Mouse (Mus musculus) monocyte, adult 5-6 weeks (primary cell): ENCODE measurements around the gene Rufy4. TPM values are rescaled to one million over a fixed set of nuclear protein-coding genes. Genes with fewer than 3 reads are reported as not detected.

Experiments used
- ATAC-seq: fragments of 153-309, 156-312 bp; replicated peaks from 2 replicates; pipeline ENCODE4 v1.8.0; 2017; ENCODE audit warnings: mild to moderate bottlenecking; ENCODE audit not compliant: low TSS enrichment, insufficient number of reproducible peaks, severe bottlenecking, poor library complexity, low FRiP score
- total RNA-seq: library from RNA; stranded (forward); fragments of 200-1000, 200-491, 200-594 nt; gene quantifications from 3 replicates; pipeline ENCODE4 v1.2.3, GENCODE M21; 2017

The Rufy4 gene
- total RNA-seq, 1 experiment from 2014 or later = 2.6 TPM

DNA sequence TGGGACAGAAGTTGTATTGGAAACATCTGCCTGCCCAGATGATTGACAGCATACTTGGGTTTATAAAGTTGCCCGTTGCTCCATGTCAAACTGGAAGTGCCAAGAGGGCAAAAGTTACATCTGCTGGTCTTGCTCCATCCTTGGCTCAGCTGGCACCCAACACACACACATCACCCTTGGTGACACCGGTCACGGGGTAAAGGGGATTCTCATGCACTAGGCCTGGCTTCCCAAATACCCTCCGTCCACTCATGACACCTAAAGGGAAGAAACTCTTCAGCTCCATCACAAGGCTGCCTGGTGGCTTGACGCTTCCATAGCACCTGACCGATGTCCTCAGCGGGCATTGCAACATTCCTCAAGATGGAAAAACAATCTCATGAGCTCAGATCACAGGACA is 65.1 kb downstream of the Rufy4 start:
- ATAC-seq = no peak

DNA sequence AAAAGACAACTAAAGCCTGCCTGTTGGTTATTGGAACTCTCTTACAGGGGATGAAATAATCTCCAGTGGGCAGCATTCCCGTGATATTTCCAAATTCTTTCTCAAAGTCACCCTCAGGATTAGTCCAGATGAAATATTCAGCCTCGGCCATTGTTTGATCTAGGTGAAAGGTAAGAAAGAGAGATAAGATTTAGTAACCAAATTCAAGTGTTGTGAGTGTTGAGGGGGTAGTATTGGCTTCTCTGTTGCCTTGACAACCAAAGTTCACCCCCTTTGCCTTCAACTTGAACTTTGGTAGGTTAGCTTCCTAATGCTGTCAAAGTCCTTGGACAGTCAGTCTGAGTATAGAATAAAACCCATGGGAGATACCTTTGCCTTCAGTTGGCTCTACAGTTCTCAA is 67.4 kb downstream of the Rufy4 start:
- ATAC-seq = no peak

DNA sequence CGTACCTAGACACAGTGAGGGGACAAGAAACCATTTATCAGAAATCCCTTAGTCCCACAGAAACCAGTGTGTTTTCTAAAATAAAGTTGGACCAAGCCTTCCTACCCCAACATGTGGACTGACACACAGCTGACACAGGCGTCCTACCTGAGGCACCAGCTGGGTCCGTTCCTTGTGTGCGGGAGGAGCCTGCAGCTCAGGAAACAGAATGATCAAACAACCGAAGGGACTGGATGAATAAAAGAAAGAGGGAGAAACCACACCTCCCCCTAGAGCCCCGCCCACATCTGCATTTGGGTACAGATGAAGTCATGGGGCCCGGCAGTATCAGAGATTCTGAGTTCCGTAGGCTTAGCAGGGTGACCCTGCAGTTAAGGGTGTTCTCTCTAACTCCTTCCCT is 69.1 kb downstream of the Rufy4 start, which contains the start of gene Cxcr1:
Gene Cxcr1 (minus strand): TSS at position 187 of the 400 bp plus-strand sequence.
- ATAC-seq = no peak

- ATAC-seq = 0 out of 2 replicates have a peak, but pooled peaks have one; percentile 62
Observed at GRCm38 (mm10) chr1:74195961-74196360, 70.6 kb downstream of the Rufy4 start.

DNA sequence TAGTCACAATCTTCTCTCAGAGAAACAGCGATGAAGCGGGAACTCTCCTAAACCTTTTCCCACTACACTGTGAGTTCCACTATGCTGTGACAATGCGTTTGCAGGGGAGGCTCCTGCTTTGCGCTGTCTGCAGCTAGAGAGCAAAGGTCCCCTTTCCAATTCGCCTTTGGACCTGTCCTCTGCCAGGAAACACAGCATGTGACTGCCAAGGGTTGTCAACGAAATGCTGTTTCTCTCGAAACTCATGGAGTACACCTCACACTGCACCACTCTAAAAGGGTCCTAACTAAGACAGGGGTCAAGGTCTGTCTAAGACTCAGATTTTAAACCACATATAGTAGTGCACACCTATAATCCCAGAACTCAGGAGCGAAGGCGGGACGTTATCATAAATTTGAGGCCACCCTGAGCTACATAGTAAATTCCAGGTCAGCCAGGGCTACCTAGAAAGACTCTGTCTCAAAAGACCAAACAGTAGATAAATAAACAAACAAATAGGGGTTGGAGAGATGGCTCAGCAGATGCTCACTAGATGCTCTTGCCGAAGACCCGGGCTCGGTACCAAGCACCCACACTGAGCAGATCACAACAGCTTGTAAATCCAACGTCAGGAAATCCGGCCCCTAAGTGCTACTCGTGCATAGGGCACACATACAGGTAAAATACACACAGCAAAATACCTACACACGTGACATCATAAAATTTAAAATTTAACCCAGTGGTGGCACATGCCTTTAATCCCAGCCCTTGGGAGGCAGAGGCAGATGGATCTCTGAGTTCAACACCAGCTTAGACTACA is 71.5 kb downstream of the Rufy4 start:
- no peak for ATAC-seq

Other genes starting within 250 kb of the Rufy4 start
- gene Tns1, start 1.1 kb upstream of the Rufy4 start, total RNA-seq = 1.9 to 2.9 TPM (median 2.0 TPM) in 3 replicates
- 3.5 to 10.4 TPM (median 7.4 TPM) in 3 replicates for gene Cxcr2, start 28.4 kb downstream of the Rufy4 start, total RNA-seq
- gene Cxcr1, start 69.1 kb downstream of the Rufy4 start, total RNA-seq = not detected in 3 replicates
- gene Arpc2, start 110.5 kb downstream of the Rufy4 start, total RNA-seq = 755 to 1,060 TPM (median 1,019 TPM) in 3 replicates
- not detected in 3 replicates for gene Gpbar1, start 153.0 kb downstream of the Rufy4 start, total RNA-seq
- 105 to 159 TPM (median 131 TPM) in 3 replicates for gene Aamp, start 159.2 kb downstream of the Rufy4 start, total RNA-seq
- 14.7 to 18.6 TPM (median 17.1 TPM) in 3 replicates for gene Pnkd, start 159.4 kb downstream of the Rufy4 start, total RNA-seq
- gene Tmbim1, start 180.1 kb downstream of the Rufy4 start, total RNA-seq = 15.8 to 20.8 TPM (median 19.0 TPM) in 3 replicates
- 0.29 to 3.3 TPM (median 0.96 TPM) in 3 replicates for gene Catip, start 236.6 kb downstream of the Rufy4 start, total RNA-seq
- gene Slc11a1, start 249.7 kb downstream of the Rufy4 start, total RNA-seq = 180 to 306 TPM (median 249 TPM) in 3 replicates